Mouse (Mus musculus): ENCODE data around the gene Casc4. TPM values are rescaled to one million over a fixed set of nuclear protein-coding genes. Genes with fewer than 3 reads are reported as not detected.

Casc4 gene
- polyA plus RNA-seq (2012; rRNA removed): 2.5 and 5.8 TPM in 2 replicates

DNA sequence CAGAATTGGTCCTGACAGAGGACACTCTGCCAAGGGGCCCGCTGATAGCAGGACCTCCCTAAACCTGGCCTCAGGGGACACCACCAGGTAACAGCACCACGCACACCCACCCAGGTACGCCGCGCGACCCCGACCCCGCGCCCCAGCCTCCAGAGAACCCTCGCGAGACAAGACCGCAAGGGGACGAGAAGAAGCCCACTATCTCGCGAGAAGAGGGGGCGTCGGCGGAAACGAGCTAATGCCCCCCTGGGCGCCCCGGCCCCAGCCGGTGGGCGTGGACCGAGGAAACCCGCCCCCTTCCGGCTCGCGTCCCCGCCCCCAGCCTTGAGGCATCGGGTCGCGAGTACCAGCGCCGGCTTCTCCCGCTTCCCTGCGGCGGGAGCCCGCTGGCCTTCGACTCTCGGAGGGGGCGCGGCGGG, at the start of gene Casc4:
Gene Casc4, plus strand, starts transcription at position 339 of the 419 bp plus-strand sequence.
- Histone ChIP-seq H3K27ac (ENCODE audit: insufficient read depth, low read depth, low read length) (no peak within 1 kb of the TSS), H3K4me1 (ENCODE audit: control insufficient read depth, insufficient read depth, insufficient read length, low read length) (peaks cover 7% of the 10 kb centered on the region), H3K36me3 (ENCODE audit: control insufficient read depth, insufficient read depth, low read length) (no peaks in the 10 kb centered on the region), H3K4me3 (ENCODE audit: low read depth, low read length) (peak within 1 kb of the TSS; percentile 77), H3K27me3 (ENCODE audit: control insufficient read depth, insufficient read depth, low read length) (peaks cover 14% of the 10 kb centered on the region)
- no peak for TF ChIP-seq CTCF (IDR thresholded peaks at IDR 0.05; ENCODE audit: extremely low read depth, insufficient read length, insufficient replicate concordance, low read depth, low read length)
- no peak for TF ChIP-seq POLR2A (IDR thresholded peaks at IDR 0.05; ENCODE audit: low read depth, low read length)
- WGBS: under 1% methylated on average over 38 of the region's 43 CpGs

- H3K27ac ChIP-seq (ENCODE audit: insufficient read depth, low read depth, low read length): no peak overlapping the region
- H3K36me3 ChIP-seq (ENCODE audit: control insufficient read depth, insufficient read depth, low read length): no peaks in the 10 kb centered on the region
- 92% methylated on average over 7 of the region's 7 CpGs for WGBS
- peaks cover 3% of the 10 kb centered on the region; the same call in 1 of the 2 replicates for H3K4me1 ChIP-seq (ENCODE audit: control insufficient read depth, insufficient read depth, insufficient read length, low read length)
- no peak overlapping the region for H3K4me3 ChIP-seq (ENCODE audit: low read depth, low read length)
- H3K27me3 ChIP-seq (ENCODE audit: control insufficient read depth, insufficient read depth, low read length): no peaks in the 10 kb centered on the region
- TF ChIP-seq CTCF (IDR thresholded peaks at IDR 0.05; ENCODE audit: extremely low read depth, insufficient read length, insufficient replicate concordance, low read depth, low read length) (no peak), POLR2A (IDR thresholded peaks at IDR 0.05; ENCODE audit: low read depth, low read length) (no peak)
Observed at GRCm38 (mm10) chr2:121821787-121822186, 45.0 kb upstream of the Casc4 start.

DNA sequence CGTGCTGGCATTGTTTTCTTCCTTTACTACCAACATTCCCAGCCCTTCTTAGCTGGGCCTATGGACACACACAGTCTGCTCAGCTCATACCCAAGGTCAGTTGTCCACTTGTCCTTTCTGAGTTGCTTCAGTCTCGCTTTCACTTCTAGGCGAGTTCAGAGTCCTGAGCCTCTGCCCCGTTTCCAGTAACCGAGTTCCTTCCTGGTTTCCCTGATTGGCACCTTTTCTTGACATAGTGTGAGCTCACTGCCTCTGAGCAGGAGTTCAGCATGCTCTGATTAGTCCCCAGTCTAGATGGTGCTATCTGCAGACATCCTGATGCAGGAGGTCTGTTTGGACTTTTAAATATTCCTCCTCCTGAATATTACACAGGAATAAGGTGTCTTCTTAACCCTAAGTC, 42.1 kb upstream of the Casc4 start:
- TF ChIP-seq POLR2A (IDR thresholded peaks at IDR 0.05; ENCODE audit: low read depth, low read length) (no peak), CTCF (IDR thresholded peaks at IDR 0.05; ENCODE audit: extremely low read depth, insufficient read length, insufficient replicate concordance, low read depth, low read length) (no peak)
- Histone ChIP-seq H3K27ac (ENCODE audit: insufficient read depth, low read depth, low read length) (no peak overlapping the region), H3K4me1 (ENCODE audit: control insufficient read depth, insufficient read depth, insufficient read length, low read length) (peaks cover 3% of the 10 kb centered on the region; the same call in 1 of the 2 replicates), H3K27me3 (ENCODE audit: control insufficient read depth, insufficient read depth, low read length) (no peaks in the 10 kb centered on the region), H3K36me3 (ENCODE audit: control insufficient read depth, insufficient read depth, low read length) (no peaks in the 10 kb centered on the region), H3K4me3 (ENCODE audit: low read depth, low read length) (no peak overlapping the region)
- WGBS: 14% methylated on average over 5 of the region's 5 CpGs

GRCm38 (mm10) chr2:121826189-121826588, 40.6 kb upstream of the Casc4 start:
- no peak overlapping the region for H3K27ac ChIP-seq (ENCODE audit: insufficient read depth, low read depth, low read length)
- H3K4me1 ChIP-seq (ENCODE audit: control insufficient read depth, insufficient read depth, insufficient read length, low read length): peaks cover 3% of the 10 kb centered on the region; the same call in 1 of the 2 replicates
- H3K27me3 ChIP-seq (ENCODE audit: control insufficient read depth, insufficient read depth, low read length): no peaks in the 10 kb centered on the region
- no peaks in the 10 kb centered on the region for H3K36me3 ChIP-seq (ENCODE audit: control insufficient read depth, insufficient read depth, low read length)
- TF ChIP-seq CTCF (IDR thresholded peaks at IDR 0.05; ENCODE audit: extremely low read depth, insufficient read length, insufficient replicate concordance, low read depth, low read length) (no peak), POLR2A (IDR thresholded peaks at IDR 0.05; ENCODE audit: low read depth, low read length) (no peak)
- WGBS: 68% methylated on average over 2 of the region's 2 CpGs
- no peak overlapping the region for H3K4me3 ChIP-seq (ENCODE audit: low read depth, low read length)

- H3K4me3 ChIP-seq (ENCODE audit: low read depth, low read length): no peak overlapping the region
- peaks cover 3% of the 10 kb centered on the region; the same call in 1 of the 2 replicates for H3K4me1 ChIP-seq (ENCODE audit: control insufficient read depth, insufficient read depth, insufficient read length, low read length)
- H3K36me3 ChIP-seq (ENCODE audit: control insufficient read depth, insufficient read depth, low read length): no peaks in the 10 kb centered on the region
- WGBS: 83% methylated on average over 3 of the region's 3 CpGs
- TF ChIP-seq CTCF (IDR thresholded peaks at IDR 0.05; ENCODE audit: extremely low read depth, insufficient read length, insufficient replicate concordance, low read depth, low read length): no peak
- no peak for TF ChIP-seq POLR2A (IDR thresholded peaks at IDR 0.05; ENCODE audit: low read depth, low read length)
- no peak overlapping the region for H3K27ac ChIP-seq (ENCODE audit: insufficient read depth, low read depth, low read length)
- H3K27me3 ChIP-seq (ENCODE audit: control insufficient read depth, insufficient read depth, low read length): no peaks in the 10 kb centered on the region
Observed at GRCm38 (mm10) chr2:121828411-121828810, 38.4 kb upstream of the Casc4 start.

DNA sequence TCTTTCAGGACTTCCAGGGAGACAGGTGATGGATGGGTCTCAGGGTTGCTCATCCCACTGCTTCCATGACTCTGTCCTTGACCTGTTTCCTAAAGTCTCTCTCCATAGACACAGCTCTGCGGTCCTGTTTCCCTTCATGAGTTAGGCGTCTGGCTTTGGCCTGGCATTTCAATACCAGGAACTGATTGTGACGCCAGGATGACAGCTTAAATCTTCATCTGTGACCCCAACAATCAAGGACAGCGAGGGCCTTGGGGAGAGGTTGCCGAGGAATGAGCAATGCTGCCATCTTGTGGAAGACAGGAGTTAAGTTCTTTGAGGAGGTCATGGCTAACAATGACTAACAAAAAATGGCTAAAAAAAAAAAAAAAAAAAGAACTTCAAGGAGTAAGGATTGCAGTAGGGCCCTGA, 34.3 kb upstream of the Casc4 start:
- Histone ChIP-seq H3K36me3 (ENCODE audit: control insufficient read depth, insufficient read depth, low read length) (no peaks in the 10 kb centered on the region), H3K27ac (ENCODE audit: insufficient read depth, low read depth, low read length) (no peak overlapping the region), H3K4me1 (ENCODE audit: control insufficient read depth, insufficient read depth, insufficient read length, low read length) (no peaks in the 10 kb centered on the region), H3K27me3 (ENCODE audit: control insufficient read depth, insufficient read depth, low read length) (no peaks in the 10 kb centered on the region), H3K4me3 (ENCODE audit: low read depth, low read length) (no peak overlapping the region)
- 10% methylated on average over 5 of the region's 5 CpGs for WGBS
- no peak for TF ChIP-seq POLR2A (IDR thresholded peaks at IDR 0.05; ENCODE audit: low read depth, low read length)
- TF ChIP-seq CTCF (IDR thresholded peaks at IDR 0.05; ENCODE audit: extremely low read depth, insufficient read length, insufficient replicate concordance, low read depth, low read length): peak; percentile 66; the same call in 1 of the 2 replicates

GRCm38 (mm10) chr2:121834926-121835325, 31.8 kb upstream of the Casc4 start:
- WGBS: 29% methylated on average over 3 of the region's 3 CpGs
- Histone ChIP-seq H3K4me3 (ENCODE audit: low read depth, low read length) (no peak overlapping the region), H3K36me3 (ENCODE audit: control insufficient read depth, insufficient read depth, low read length) (no peaks in the 10 kb centered on the region), H3K27ac (ENCODE audit: insufficient read depth, low read depth, low read length) (no peak overlapping the region), H3K4me1 (ENCODE audit: control insufficient read depth, insufficient read depth, insufficient read length, low read length) (no peaks in the 10 kb centered on the region), H3K27me3 (ENCODE audit: control insufficient read depth, insufficient read depth, low read length) (no peaks in the 10 kb centered on the region)
- TF ChIP-seq CTCF (IDR thresholded peaks at IDR 0.05; ENCODE audit: extremely low read depth, insufficient read length, insufficient replicate concordance, low read depth, low read length) (no peak), POLR2A (IDR thresholded peaks at IDR 0.05; ENCODE audit: low read depth, low read length) (no peak)
